Mouse (Mus musculus): ENCODE measurements around the gene Ndst4. TPM values are rescaled to one million over a fixed set of nuclear protein-coding genes. Genes with fewer than 3 reads are reported as not detected.

Ndst4 gene
- polyA plus RNA-seq, 1 experiment from 2014 or later = 6.2 TPM

- H3K4me3 ChIP-seq = no peak overlapping the region
- H3K9ac ChIP-seq = no peak overlapping the region
- no peaks in the 10 kb centered on the region for H3K4me1 ChIP-seq
- no peaks in the 10 kb centered on the region for H3K27me3 ChIP-seq (replicated peaks)
- H3K4me2 ChIP-seq = no peak overlapping the region
- H3K27ac ChIP-seq = no peak overlapping the region
- no peaks in the 10 kb centered on the region for H3K9me3 ChIP-seq
- 56% methylated on average over 2 of the region's 2 CpGs for WGBS
- H3K36me3 ChIP-seq (replicated peaks) = no peaks in the 10 kb centered on the region
- no peak for ATAC-seq (replicated peaks)
These were observed 257.1 kb downstream of the Ndst4 start for GRCm38 (mm10) chr3:125660884-125661532.

- no peaks in the 10 kb centered on the region for H3K27me3 ChIP-seq (replicated peaks)
- ATAC-seq (replicated peaks) = peak; percentile 71
- 41% methylated on average over 9 of the region's 9 CpGs for WGBS
- no peak overlapping the region for H3K9ac ChIP-seq
- peaks cover 3% of the 10 kb centered on the region for H3K4me1 ChIP-seq
- H3K27ac ChIP-seq = no peak overlapping the region
- no peak overlapping the region for H3K4me2 ChIP-seq
- H3K9me3 ChIP-seq = no peaks in the 10 kb centered on the region
- no peak overlapping the region for H3K4me3 ChIP-seq
- H3K36me3 ChIP-seq (replicated peaks) = no peaks in the 10 kb centered on the region
These were observed 270.3 kb downstream of the Ndst4 start for GRCm38 (mm10) chr3:125673997-125674794.

DNA sequence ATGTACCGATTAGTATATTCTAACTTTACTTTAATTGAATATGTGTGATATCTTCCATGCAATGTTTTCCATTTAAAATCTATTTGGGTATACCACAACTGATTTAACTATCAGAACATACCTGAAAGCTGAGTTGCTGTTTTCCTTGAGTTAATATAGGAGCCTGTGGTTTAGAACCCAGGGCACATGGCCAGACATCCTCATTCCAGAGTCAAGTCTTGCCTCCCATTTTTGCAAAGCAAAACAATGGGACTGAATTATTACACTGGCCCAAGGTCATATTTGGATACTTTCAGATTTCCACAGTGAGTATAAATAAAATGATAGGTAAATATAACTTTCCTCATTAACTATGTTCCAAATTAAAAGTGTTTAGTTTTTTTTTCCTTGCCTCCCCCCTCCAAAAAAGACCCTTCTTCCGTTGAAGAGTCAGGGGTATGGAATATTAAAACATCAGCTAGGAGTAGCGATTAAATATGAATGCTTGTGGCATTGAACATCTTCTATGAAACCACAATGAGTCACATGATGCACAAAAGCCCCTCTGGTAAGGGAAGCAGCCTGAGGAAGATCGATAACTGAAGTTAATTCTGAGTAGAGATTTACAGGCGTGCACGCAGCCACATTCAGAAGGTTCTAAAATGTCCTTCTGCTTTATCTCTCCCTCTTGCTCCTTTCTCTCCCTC is 271.5 kb downstream of the Ndst4 start:
- H3K27ac ChIP-seq = no peak overlapping the region
- no peak for ATAC-seq (replicated peaks)
- H3K4me1 ChIP-seq = peaks cover 3% of the 10 kb centered on the region
- no peak overlapping the region for H3K9ac ChIP-seq
- no peak overlapping the region for H3K4me2 ChIP-seq
- no peaks in the 10 kb centered on the region for H3K9me3 ChIP-seq
- 70% methylated on average over 6 of the region's 6 CpGs for WGBS
- no peak overlapping the region for H3K4me3 ChIP-seq
- no peaks in the 10 kb centered on the region for H3K36me3 ChIP-seq (replicated peaks)
- no peaks in the 10 kb centered on the region for H3K27me3 ChIP-seq (replicated peaks)

GRCm38 (mm10) chr3:125678924-125679323 is 275.0 kb downstream of the Ndst4 start:
- ATAC-seq (replicated peaks) = peak; percentile 73; the same call in 1 of the 2 replicates
- no peak overlapping the region for H3K9ac ChIP-seq
- H3K4me2 ChIP-seq = 0 out of 2 replicates have a peak overlapping the region, but pooled peaks have one; percentile 10
- H3K4me1 ChIP-seq = peaks cover 3% of the 10 kb centered on the region
- no peaks in the 10 kb centered on the region for H3K27me3 ChIP-seq (replicated peaks)
- WGBS = 54% methylated on average over 9 of the region's 9 CpGs
- H3K9me3 ChIP-seq = no peaks in the 10 kb centered on the region
- H3K36me3 ChIP-seq (replicated peaks) = no peaks in the 10 kb centered on the region
- no peak overlapping the region for H3K4me3 ChIP-seq
- 0 out of 2 replicates have a peak overlapping the region, but pooled peaks have one; percentile 13 for H3K27ac ChIP-seq

GRCm38 (mm10) chr3:125683460-125684230 is 279.8 kb downstream of the Ndst4 start:
- Histone ChIP-seq H3K4me3 (no peak overlapping the region), H3K27me3 (replicated peaks) (no peaks in the 10 kb centered on the region), H3K36me3 (replicated peaks) (no peaks in the 10 kb centered on the region), H3K9ac (no peak overlapping the region), H3K4me2 (no peak overlapping the region), H3K27ac (no peak overlapping the region), H3K4me1 (no peaks in the 10 kb centered on the region), H3K9me3 (no peaks in the 10 kb centered on the region)
- ATAC-seq (replicated peaks) = no peak
- 65% methylated on average over 8 of the region's 8 CpGs for WGBS

DNA sequence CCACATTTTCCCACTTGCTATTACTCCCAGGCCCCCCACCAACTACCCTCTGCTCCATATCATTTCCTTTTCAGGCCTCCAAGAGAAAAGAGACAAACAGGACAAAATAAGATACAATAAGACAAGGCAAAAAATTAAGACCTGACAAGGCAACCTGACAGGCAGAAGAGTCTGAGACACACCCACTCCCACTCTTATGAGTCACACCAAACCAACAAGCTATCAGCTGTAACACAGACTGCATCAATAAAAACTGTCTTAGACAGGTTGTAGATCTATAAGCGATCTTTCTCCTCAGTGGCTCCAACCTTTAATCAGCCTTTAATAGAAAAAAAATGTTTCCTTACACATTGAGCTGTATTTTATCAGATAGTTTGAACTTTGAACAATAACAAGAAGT is 280.7 kb downstream of the Ndst4 start:
- no peaks in the 10 kb centered on the region for H3K36me3 ChIP-seq (replicated peaks)
- no peaks in the 10 kb centered on the region for H3K4me1 ChIP-seq
- H3K4me3 ChIP-seq = no peak overlapping the region
- no peaks in the 10 kb centered on the region for H3K27me3 ChIP-seq (replicated peaks)
- H3K9ac ChIP-seq = no peak overlapping the region
- no peak overlapping the region for H3K27ac ChIP-seq
- ATAC-seq (replicated peaks) = no peak
- 92% methylated on average over 1 of the region's 1 CpGs for whole genome bisulfite sequencing
- no peak overlapping the region for H3K4me2 ChIP-seq
- H3K9me3 ChIP-seq = no peaks in the 10 kb centered on the region

DNA sequence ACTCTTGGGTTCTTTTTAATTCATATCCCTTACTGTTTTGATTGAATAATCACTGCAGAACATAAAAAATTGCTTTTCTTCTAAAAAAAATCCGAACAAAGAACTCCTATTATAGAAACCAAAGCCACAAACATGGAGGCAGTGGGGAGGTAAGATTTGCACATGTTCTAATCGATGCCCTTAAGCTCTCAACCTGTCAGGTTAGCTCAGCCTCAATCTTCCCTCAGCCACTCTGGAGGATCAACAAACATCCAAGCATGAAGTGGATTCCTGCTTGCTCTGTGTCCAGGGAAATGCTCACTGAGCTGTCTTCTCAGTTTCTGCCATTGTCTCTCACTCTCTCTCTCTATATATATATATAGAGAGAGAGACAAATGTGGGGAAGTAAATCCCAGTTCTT is 283.7 kb downstream of the Ndst4 start:
- Histone ChIP-seq H3K4me2 (no peak overlapping the region), H3K27ac (no peak overlapping the region), H3K27me3 (replicated peaks) (no peaks in the 10 kb centered on the region), H3K9me3 (no peaks in the 10 kb centered on the region), H3K4me1 (no peaks in the 10 kb centered on the region), H3K36me3 (replicated peaks) (no peaks in the 10 kb centered on the region), H3K4me3 (no peak overlapping the region), H3K9ac (no peak overlapping the region)
- WGBS = 62% methylated on average over 2 of the region's 2 CpGs
- ATAC-seq (replicated peaks) = no peak

GRCm38 (mm10) chr3:125690948-125691347 is 287.1 kb downstream of the Ndst4 start:
- Histone ChIP-seq H3K27me3 (replicated peaks) (no peaks in the 10 kb centered on the region), H3K4me2 (no peak overlapping the region), H3K4me1 (no peaks in the 10 kb centered on the region), H3K9ac (no peak overlapping the region), H3K4me3 (no peak overlapping the region), H3K9me3 (no peaks in the 10 kb centered on the region), H3K27ac (no peak overlapping the region), H3K36me3 (replicated peaks) (no peaks in the 10 kb centered on the region)
- ATAC-seq (replicated peaks) = no peak
- 83% methylated on average over 1 of the region's 1 CpGs for WGBS

DNA sequence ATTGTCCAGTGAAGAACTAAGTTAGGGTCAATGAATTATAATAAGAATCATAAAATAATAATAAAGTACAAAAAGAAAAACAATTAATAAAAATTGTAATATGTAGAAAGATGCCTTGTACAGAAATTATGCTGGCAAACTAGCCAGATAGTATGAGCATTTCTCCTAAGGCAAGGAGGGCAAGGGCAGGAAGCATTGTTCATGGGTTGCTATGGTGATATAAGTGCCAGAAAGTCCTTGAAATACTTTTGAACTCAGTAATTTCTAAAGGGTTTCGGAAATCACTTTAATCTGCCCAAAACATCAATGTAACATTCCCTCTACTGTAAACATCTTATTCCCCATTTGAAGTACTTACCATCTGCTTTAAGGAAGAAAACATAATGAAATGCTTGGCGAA is 319.1 kb downstream of the Ndst4 start:
- WGBS = 54% methylated on average over 2 of the region's 2 CpGs
- Histone ChIP-seq H3K36me3 (replicated peaks) (no peaks in the 10 kb centered on the region), H3K4me3 (no peak overlapping the region), H3K27me3 (replicated peaks) (no peaks in the 10 kb centered on the region), H3K9me3 (no peaks in the 10 kb centered on the region), H3K9ac (no peak overlapping the region), H3K4me1 (no peaks in the 10 kb centered on the region), H3K4me2 (no peak overlapping the region), H3K27ac (no peak overlapping the region)
- no peak for ATAC-seq (replicated peaks)

GRCm38 (mm10) chr3:125734945-125735344 is 331.1 kb downstream of the Ndst4 start:
- no peak for ATAC-seq (replicated peaks)
- no peak overlapping the region for H3K4me3 ChIP-seq
- no peaks in the 10 kb centered on the region for H3K4me1 ChIP-seq
- WGBS = 84% methylated on average over 2 of the region's 2 CpGs
- H3K36me3 ChIP-seq (replicated peaks) = no peaks in the 10 kb centered on the region
- no peak overlapping the region for H3K27ac ChIP-seq
- no peaks in the 10 kb centered on the region for H3K9me3 ChIP-seq
- H3K27me3 ChIP-seq (replicated peaks) = no peaks in the 10 kb centered on the region
- no peak overlapping the region for H3K9ac ChIP-seq
- H3K4me2 ChIP-seq = no peak overlapping the region

DNA sequence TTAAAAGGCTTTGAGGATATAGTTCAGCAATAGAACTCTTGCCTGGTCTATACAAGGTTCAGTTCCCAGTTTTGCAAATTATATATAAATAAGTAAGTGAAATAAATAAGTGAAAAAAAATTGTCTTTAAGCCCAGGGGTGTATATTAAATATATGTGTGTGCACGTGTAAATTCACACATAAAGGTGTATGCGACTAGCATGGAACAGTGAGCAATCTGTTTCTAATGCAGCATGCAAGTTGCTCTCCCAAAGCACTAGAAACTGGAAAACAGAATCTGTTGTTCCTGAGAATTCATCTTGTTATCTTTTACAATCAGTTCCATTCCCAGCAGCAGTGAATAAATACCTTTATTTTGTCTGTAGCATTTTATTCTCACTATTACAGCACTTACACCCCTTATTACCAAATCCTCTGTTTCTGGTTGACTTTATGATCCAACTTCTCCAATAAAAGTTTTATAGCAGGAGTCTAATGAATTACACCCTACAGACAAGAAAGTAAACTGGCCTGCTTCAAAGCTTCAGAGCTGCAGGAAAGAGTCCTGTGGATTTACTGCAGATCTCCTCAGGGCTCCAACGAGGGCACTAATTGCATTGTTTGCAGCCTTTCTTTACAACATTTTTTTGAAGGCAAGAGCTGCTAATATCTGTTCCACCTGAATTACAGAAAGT is 340.7 kb downstream of the Ndst4 start:
- Histone ChIP-seq H3K9me3 (no peaks in the 10 kb centered on the region), H3K36me3 (replicated peaks) (no peaks in the 10 kb centered on the region), H3K27me3 (replicated peaks) (no peaks in the 10 kb centered on the region), H3K4me1 (no peaks in the 10 kb centered on the region), H3K9ac (no peak overlapping the region), H3K4me3 (no peak overlapping the region), H3K4me2 (no peak overlapping the region), H3K27ac (no peak overlapping the region)
- ATAC-seq (replicated peaks) = no peak
- WGBS = 81% methylated on average over 3 of the region's 3 CpGs
